Mouse (Mus musculus): Measurements from ENCODE around the gene Acox2.

The Acox2 gene

DNA sequence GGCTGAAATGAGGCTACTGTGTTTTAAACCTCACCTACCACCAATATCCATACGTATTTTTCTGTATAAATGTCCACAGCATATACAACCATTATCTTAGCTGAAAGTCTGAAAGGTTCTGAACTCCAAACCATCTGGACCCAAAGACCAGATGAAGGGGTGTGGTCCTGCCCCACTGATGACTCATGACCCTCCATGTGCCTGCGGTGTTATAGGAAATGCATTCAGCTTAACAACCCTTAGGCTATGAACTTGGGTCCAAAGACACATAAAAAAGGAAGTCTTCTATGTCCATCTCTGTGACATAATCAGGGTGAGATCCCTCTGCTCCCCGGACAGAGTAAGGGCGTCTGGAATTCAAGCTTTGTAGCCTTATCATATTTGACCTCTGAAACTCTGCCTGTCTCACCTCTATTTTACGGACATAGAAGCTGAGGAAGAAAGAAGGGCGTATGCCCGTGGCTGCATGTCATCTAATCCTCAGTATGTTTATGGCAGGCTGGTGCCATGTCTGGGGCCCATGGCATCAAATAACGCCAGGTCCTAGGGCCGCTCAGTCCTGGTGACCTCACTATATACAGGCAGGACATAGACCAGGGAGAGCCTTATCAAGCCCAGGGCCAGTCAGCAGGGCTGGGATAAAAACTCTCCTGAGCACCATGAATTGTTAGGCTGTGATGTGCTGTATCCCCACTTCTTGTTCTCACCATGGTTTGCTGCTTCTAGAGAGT, 8.8 kb downstream of the Acox2 start:
- no peak for DNase-seq (ENCODE audit: extremely low read depth, low read depth, low spot score)

DNA sequence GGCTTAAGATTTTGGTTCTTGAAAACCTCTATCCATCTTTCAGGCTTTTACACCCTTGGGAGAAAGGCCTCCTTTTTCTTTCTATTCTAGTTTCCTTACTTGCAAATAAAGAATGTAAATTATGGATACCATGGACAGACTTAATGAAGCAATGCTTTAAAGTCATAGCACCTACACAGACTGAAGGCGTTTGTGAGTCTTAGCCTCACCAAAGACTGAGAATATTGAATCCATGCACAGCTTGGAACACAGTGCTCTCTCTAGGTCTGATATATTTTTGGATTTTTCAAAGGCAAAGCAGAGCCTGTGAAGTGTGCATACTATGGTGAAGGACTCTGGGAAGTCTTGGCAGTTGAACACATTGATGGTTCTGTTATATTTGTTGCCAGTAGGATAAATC, 9.9 kb downstream of the Acox2 start:
- DNase-seq (ENCODE audit: extremely low read depth, low read depth, low spot score): no peak

DNA sequence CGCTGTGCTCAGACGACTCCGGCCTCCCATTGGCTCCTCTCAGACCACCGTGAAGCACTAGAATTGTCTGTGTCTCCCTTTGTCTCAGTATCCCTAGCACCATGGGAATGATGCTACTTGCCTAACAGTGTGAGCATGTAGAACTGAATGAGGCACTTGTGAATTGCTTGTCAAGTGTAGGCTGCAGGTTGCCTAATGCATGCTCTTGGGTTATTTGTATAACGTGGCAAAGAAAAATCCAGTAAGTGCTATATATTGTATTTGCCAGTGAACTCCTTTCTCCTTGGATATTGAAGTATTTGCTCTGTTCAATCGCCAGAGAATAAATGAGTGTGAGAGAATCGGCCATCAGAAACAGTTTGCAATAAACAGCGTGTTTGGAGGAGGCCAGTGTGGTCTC, 12.3 kb downstream of the Acox2 start:
- no peak for DNase-seq (ENCODE audit: extremely low read depth, low read depth, low spot score)

DNA sequence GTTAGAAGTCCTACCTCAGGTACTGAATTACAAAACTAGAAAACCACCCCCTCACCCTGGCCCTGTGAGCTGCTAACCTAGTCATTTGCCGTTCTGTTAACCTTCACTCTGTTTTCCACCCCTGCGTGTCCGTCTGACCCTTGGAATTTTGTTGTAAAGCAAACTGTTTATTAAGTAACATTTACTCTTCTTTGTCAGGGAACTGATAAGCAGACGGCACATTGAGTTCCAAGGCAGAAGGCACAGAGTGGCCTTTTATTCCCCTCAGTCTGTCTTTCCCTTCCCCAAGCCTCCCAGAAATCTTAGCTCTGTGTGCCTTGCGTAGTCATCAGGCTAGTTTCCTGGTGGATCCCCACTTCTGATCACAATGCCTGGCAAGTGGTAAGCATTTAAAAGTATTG, 14.9 kb downstream of the Acox2 start:
- DNase-seq (ENCODE audit: extremely low read depth, low read depth, low spot score): no peak

- no peak for DNase-seq (ENCODE audit: extremely low read depth, low read depth, low spot score)
Measured at GRCm38 (mm10) chr14:8243136-8243888, 15.8 kb downstream of the Acox2 start.

- DNase-seq (ENCODE audit: extremely low read depth, low read depth, low spot score): no peak
Measured at GRCm38 (mm10) chr14:8242388-8242920, 16.7 kb downstream of the Acox2 start.

- DNase-seq (ENCODE audit: extremely low read depth, low read depth, low spot score): no peak
Measured at GRCm38 (mm10) chr14:8241816-8242215, 17.3 kb downstream of the Acox2 start.

- DNase-seq (ENCODE audit: extremely low read depth, low read depth, low spot score): no peak
Measured at GRCm38 (mm10) chr14:8233252-8233651, 25.9 kb downstream of the Acox2 start.

DNA sequence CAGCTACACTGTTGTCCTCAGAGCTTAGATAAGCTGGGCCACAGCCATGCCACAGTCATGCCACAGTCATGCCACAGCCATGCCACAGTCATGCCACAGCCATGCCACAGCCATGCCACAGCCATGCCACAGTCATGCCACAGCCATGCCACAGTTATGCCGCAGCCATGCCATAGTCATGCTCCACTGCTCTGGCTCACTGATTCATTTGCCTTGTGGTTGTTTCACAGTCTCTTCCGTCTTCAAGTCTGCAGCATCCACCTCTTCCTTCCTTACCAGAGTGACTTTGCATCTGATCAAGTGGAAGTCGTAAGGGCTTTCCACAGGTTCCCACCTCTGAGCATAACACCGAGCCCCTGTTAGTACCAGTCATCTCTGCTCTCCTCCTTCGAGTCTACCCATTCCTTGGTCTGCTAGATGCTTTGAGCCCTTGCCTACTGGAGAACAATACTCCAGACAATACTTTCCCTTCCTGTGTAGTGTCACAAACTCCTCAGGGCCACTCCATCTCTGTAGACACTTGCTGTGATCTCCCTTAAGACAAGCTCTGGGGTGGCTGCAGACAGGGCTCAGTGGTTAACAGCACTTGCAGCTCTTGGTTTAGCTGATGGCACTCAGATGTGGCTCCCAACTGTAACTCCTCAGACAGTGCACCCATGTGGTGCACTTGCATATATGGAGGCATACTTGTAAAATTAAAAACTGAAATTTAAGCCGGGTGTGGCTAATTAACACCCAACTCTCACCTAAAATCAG, 26.8 kb downstream of the Acox2 start:
- no peak for DNase-seq (ENCODE audit: extremely low read depth, low read depth, low spot score)

DNA sequence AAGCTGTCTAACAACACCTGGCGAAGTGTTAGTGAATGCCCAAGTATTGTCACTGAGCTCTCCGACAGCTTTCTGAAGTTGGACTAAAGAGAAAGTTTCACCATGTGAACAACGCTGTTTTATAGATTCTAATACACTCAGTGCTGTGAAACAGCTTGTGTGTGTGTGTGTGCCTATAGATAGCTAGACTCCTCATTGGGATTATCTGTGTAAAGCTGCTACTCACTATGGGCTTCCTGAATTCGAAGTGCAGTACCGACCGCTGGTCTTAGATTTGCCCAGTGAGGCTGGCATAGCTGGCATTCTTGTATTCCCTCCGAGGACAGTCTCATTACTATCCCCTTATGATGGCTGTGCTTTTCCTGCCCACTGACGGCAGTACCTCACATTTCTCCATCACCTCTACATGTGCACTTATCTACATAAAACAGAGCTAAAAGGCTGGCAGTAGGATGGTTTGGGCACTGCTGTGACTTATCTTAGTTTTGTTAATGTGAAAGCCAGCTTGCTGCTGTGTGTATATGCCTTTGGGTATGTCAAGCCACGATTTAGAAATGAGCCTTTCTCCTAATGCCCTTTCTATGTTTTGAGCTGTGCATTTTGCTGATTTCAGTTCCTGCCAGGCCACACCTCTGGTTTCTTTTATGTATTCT, 29.7 kb downstream of the Acox2 start:
- DNase-seq (ENCODE audit: extremely low read depth, low read depth, low spot score): no peak

GRCm38 (mm10) chr14:8224805-8225204, 34.3 kb downstream of the Acox2 start:
- no peak for DNase-seq (ENCODE audit: extremely low read depth, low read depth, low spot score)

- no peak for DNase-seq (ENCODE audit: extremely low read depth, low read depth, low spot score)
Measured at GRCm38 (mm10) chr14:8223506-8224293, 35.5 kb downstream of the Acox2 start.

DNA sequence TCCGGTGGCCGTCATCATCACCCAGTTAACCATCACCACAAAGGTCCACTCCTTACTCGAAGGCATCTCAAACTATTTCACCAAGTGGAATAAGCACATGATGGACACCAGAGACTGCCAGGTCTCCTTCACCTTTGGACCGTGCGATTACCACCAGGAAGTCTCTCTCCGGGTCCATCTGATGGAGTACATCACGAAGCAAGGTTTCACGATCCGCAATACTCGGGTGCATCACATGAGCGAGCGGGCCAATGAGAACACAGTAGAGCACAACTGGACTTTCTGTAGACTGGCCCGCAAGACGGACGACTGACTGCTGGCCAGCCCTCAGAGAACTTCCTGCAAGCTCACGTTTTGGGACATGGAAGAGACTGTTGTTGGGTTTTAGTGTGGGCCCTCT, 36.6 kb downstream of the Acox2 start:
- no peak for DNase-seq (ENCODE audit: extremely low read depth, low read depth, low spot score)

GRCm38 (mm10) chr14:8220912-8221311, 38.2 kb downstream of the Acox2 start:
- no peak for DNase-seq (ENCODE audit: extremely low read depth, low read depth, low spot score)

DNA sequence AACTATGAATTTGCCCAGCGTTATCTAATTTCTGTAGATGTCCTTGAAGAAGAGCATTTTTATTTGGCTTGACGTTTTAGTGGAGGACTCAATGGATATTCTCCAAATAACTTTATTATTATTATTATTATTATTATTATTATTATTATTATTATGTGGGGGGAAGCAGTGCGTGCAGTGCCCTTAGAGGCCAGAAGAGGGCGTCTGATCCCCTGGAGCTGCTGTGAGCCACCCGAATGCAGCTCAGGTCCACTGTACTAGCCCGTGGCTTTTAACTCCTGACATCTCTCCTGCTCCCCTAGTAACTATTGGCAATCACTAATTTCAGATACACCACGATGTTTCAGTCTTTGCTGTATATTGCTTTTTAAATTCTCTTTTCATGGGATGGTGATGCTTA, 38.8 kb downstream of the Acox2 start:
- DNase-seq (ENCODE audit: extremely low read depth, low read depth, low spot score): no peak

DNA sequence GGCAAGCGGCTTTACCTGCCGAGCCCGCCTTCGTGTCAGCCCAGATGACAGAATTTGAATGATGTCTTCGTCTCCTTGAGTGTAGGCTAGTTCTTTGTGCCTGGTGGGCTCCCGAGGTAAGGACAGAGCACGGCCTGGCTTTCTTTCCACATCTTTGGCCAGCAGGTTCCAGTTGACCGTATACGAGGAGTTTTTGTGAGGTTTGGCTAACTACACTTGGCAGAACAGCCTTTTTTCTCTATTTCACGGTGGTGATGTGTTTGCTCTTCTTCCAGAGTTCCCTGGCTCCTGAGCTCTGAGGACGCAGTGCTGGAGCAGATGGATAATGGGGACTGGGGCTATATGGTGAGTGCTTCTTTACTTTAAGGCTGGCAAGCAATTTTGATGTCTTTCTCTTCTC, 39.3 kb downstream of the Acox2 start:
- no peak for DNase-seq (ENCODE audit: extremely low read depth, low read depth, low spot score)

DNA sequence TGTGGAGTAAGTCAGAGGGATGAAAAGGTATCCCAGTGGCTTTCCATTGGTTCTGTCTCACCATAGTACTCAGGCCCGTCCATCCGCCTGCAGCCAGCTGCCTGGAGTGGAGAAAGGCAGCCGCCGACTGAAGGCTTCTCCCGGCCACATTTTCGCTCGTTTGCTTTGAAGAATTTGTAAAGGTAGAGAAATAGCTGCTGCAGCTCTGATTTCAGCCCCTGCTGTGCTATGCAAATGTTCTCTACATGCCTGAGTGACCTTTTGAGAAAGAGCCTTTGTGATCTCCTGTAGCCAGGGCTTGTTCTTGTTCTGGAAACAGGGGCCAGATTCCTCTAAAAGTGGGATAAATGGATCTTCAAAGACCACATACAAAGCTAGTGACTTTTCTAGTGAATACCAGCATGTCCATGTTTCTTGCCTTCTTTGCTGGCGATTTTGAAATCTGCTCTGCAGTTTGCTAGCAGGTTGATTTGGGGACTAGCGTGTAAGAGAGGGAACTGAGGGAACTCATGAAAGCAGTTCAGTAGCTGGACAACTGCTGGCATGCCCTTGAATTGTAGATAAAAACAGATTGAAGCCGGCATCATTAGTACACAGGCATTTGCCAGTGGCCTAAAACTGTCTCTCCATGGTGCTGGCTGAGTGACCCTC, 40.3 kb downstream of the Acox2 start:
- no peak for DNase-seq (ENCODE audit: extremely low read depth, low read depth, low spot score)

DNA sequence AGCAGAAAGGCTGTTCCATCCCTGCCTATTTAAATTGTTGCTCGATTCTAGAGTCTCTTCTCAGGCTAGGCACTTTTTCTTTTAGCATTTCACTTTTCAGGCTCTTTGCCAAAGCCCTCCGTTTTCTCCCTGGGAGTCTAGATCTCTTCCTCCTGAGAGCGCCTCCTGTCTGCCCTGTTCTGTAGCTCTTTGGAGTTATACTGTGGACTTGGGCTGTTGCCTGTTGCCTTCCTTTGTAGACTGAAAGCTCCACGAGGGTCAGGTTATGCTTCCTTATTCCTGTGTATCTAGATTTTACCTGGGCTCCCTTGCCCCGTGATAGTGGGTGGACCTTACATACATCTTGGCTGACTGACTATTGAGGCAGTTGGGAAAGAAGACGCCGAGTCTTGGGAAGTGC, 40.9 kb downstream of the Acox2 start:
- no peak for DNase-seq (ENCODE audit: extremely low read depth, low read depth, low spot score)

- peak; percentile 34 for DNase-seq (ENCODE audit: extremely low read depth, low read depth, low spot score)
Measured at GRCm38 (mm10) chr14:8216100-8216499, 43.1 kb downstream of the Acox2 start.

Measured in fat pad, adult 2 months (tissue).